Mouse (Mus musculus) forebrain, embryonic 16.5 days (tissue): ENCODE data around the gene Cyp2j6. TPM values are rescaled to one million over a fixed set of nuclear protein-coding genes. Genes with fewer than 3 reads are reported as not detected.
A peak's percentile ranks its signal among the peaks of the same experiment; 100 is the strongest.

Source experiments
- ATAC-seq: fragments of 200-750 bp; cut with Nextera tagmentation; 2 replicates; pipeline ENCODE4 v1.8.0; 2017; ENCODE audit warnings: mild to moderate bottlenecking, moderate library complexity
- H3K27ac ChIP-seq: fragments of 300-500 bp; sonication (generic); 2 replicates; pipeline ENCODE4 v1.5.1; 2014; ENCODE audit warnings: low read length, control low read depth
- H3K27me3 ChIP-seq: fragments of 300-500 bp; sonication (generic); replicated peaks from 2 replicates; pipeline ENCODE4 v1.6.1; 2014; ENCODE audit warnings: low read length; ENCODE audit not compliant: control insufficient read depth, insufficient read depth
- H3K36me3 ChIP-seq: fragments of 300-500 bp; sonication (generic); 2 replicates; pipeline ENCODE4 v1.6.1; 2014; ENCODE audit not compliant: control insufficient read depth, insufficient read depth
- H3K4me1 ChIP-seq: fragments of 300-500 bp; sonication (generic); replicated peaks from 2 replicates; pipeline ENCODE4 v1.6.1; 2014; ENCODE audit warnings: low read length; ENCODE audit not compliant: control insufficient read depth, insufficient read depth
- H3K4me2 ChIP-seq: fragments of 300-500 bp; sonication (generic); 2 replicates; pipeline ENCODE4 v1.6.1; 2014; ENCODE audit warnings: mild to moderate bottlenecking, low read length, control low read depth
- H3K4me3 ChIP-seq: fragments of 300-500 bp; sonication (generic); replicated peaks from 2 replicates; pipeline ENCODE4 v1.5.1; 2014; ENCODE audit warnings: mild to moderate bottlenecking, low read length, control low read depth
- H3K9ac ChIP-seq: fragments of 300-500 bp; sonication (generic); replicated peaks from 2 replicates; pipeline ENCODE4 v1.6.1; 2014; ENCODE audit warnings: low read depth, low read length, control low read depth
- H3K9me3 ChIP-seq: fragments of 300-500 bp; sonication (generic); 2 replicates; pipeline ENCODE4 v1.6.1; 2016; ENCODE audit warnings: low read length; ENCODE audit not compliant: control insufficient read depth
- WGBS: fragments of 180-500 bp; shearing (Covaris S2); extraction: QIAGEN DNeasy Blood & Tissue Kit; methylation state at CpG from one replicate; pipeline ENCODE4 v1.1.7; 2014; 5-methylcytosine and 5-hydroxymethylcytosine counted together
- polyA plus RNA-seq: library from polyadenylated mRNA; unstranded; fragments of >200 nt; fragmentation: Nextera tagmentation; extraction: Ambion mirVana; gene quantifications from 2 replicates; pipeline ENCODE4 v1.2.1, GENCODE M21; 2015

The Cyp2j6 gene
- polyA plus RNA-seq, 1 experiment from 2014 or later, result 4.8 TPM

- WGBS, result 72% methylated on average over 1 of the region's 1 CpGs
- peak; percentile 59; the same call in 1 of the 2 replicates for ATAC-seq
These were observed 6.3 kb upstream of the Cyp2j6 start for GRCm38 (mm10) chr4:96559781-96560180.

GRCm38 (mm10) chr4:96551619-96552018 lies 1.8 kb downstream of the Cyp2j6 start:
- Histone ChIP-seq H3K9ac (no peak overlapping the region), H3K9me3 (no peaks in the 10 kb centered on the region), H3K4me2 (no peak overlapping the region), H3K27me3 (no peaks in the 10 kb centered on the region), H3K4me1 (0 out of 2 replicates have a peak, but pooled peaks cover 2% of the 10 kb centered on the region), H3K27ac (no peak overlapping the region), H3K36me3 (no peaks in the 10 kb centered on the region), H3K4me3 (no peak overlapping the region)
- 94% methylated on average over 3 of the region's 3 CpGs for WGBS
- no peak for ATAC-seq

More at GRCm38 (mm10) chr4:96559781-96560180, 6.3 kb upstream of the Cyp2j6 start:
- H3K9me3 ChIP-seq, result no peaks in the 10 kb centered on the region
- no peaks in the 10 kb centered on the region for H3K4me1 ChIP-seq
- no peak overlapping the region for H3K9ac ChIP-seq
- H3K27me3 ChIP-seq, result no peaks in the 10 kb centered on the region
- H3K4me2 ChIP-seq, result no peak overlapping the region
- no peaks in the 10 kb centered on the region for H3K36me3 ChIP-seq
- no peak overlapping the region for H3K4me3 ChIP-seq
- H3K27ac ChIP-seq, result no peak overlapping the region

- 43% methylated on average over 1 of the region's 1 CpGs for WGBS
- Histone ChIP-seq H3K4me1 (no peaks in the 10 kb centered on the region), H3K9ac (no peak overlapping the region), H3K27ac (no peak overlapping the region), H3K4me3 (no peak overlapping the region), H3K9me3 (no peaks in the 10 kb centered on the region), H3K27me3 (no peaks in the 10 kb centered on the region), H3K4me2 (no peak overlapping the region), H3K36me3 (no peaks in the 10 kb centered on the region)
- no peak for ATAC-seq
These were observed 7.5 kb downstream of the Cyp2j6 start for GRCm38 (mm10) chr4:96545976-96546375.

GRCm38 (mm10) chr4:96525772-96526171 lies 27.7 kb downstream of the Cyp2j6 start:
- Histone ChIP-seq H3K4me2 (no peak overlapping the region), H3K27ac (no peak overlapping the region), H3K4me3 (no peak overlapping the region), H3K36me3 (no peaks in the 10 kb centered on the region), H3K9me3 (no peaks in the 10 kb centered on the region), H3K9ac (no peak overlapping the region), H3K27me3 (no peaks in the 10 kb centered on the region), H3K4me1 (no peaks in the 10 kb centered on the region)
- WGBS, result 3% methylated on average over 1 of the region's 1 CpGs
- no peak for ATAC-seq

- Histone ChIP-seq H3K4me3 (no peak overlapping the region), H3K4me1 (no peaks in the 10 kb centered on the region), H3K36me3 (no peaks in the 10 kb centered on the region), H3K9me3 (no peaks in the 10 kb centered on the region), H3K27me3 (no peaks in the 10 kb centered on the region), H3K9ac (no peak overlapping the region), H3K27ac (no peak overlapping the region), H3K4me2 (no peak overlapping the region)
- WGBS, result 74% methylated on average over 2 of the region's 2 CpGs
- ATAC-seq, result no peak
These were observed 31.2 kb downstream of the Cyp2j6 start for GRCm38 (mm10) chr4:96522256-96522655.

GRCm38 (mm10) chr4:96510083-96510482 lies 43.4 kb downstream of the Cyp2j6 start:
- H3K4me2 ChIP-seq, result no peak overlapping the region
- no peak overlapping the region for H3K4me3 ChIP-seq
- H3K9me3 ChIP-seq, result no peaks in the 10 kb centered on the region
- H3K9ac ChIP-seq, result no peak overlapping the region
- H3K4me1 ChIP-seq, result no peaks in the 10 kb centered on the region
- WGBS, result 89% methylated on average over 3 of the region's 3 CpGs
- H3K27me3 ChIP-seq, result no peaks in the 10 kb centered on the region
- H3K27ac ChIP-seq, result no peak overlapping the region
- H3K36me3 ChIP-seq, result no peaks in the 10 kb centered on the region
- no peak for ATAC-seq

- Histone ChIP-seq H3K9me3 (no peaks in the 10 kb centered on the region), H3K4me2 (no peak within 1 kb of the TSS), H3K4me3 (no peak within 1 kb of the TSS), H3K36me3 (no peaks in the 10 kb centered on the region), H3K27me3 (no peaks in the 10 kb centered on the region), H3K4me1 (no peaks in the 10 kb centered on the region), H3K9ac (no peak within 1 kb of the TSS), H3K27ac (no peak within 1 kb of the TSS)
- no peak for ATAC-seq
- WGBS, result 69% methylated on average over 1 of the region's 1 CpGs
These were observed 46.2 kb downstream of the Cyp2j6 start, which contains the start of gene Cyp2j8 for GRCm38 (mm10) chr4:96507286-96507685. Gene Cyp2j8, minus strand, starts transcription at chr4:96507386.

Other genes starting within 250 kb of the Cyp2j6 start
- not detected in 2 replicates for gene Cyp2j11, start 205.0 kb downstream of the Cyp2j6 start, polyA plus RNA-seq
- 0.16 TPM in 1 of 2 replicates, not detected in the other for gene Cyp2j8, start 46.3 kb downstream of the Cyp2j6 start, polyA plus RNA-seq
- gene Cyp2j9, start 37.9 kb upstream of the Cyp2j6 start, polyA plus RNA-seq, result 3.4 and 4.1 TPM in 2 replicates
- gene Cyp2j5, start 110.5 kb upstream of the Cyp2j6 start, polyA plus RNA-seq, result not detected in 2 replicates
- gene Gm12695, start 231.5 kb upstream of the Cyp2j6 start, polyA plus RNA-seq, result 0.10 and 0.16 TPM in 2 replicates